Mouse (Mus musculus): ENCODE data around the gene 4930539E08Rik. TPM values are rescaled to one million over a fixed set of nuclear protein-coding genes. Genes with fewer than 3 reads are reported as not detected.

4930539E08Rik gene
- polyA plus RNA-seq, 1 experiment from 2014 or later: not detected

- ATAC-seq (ENCODE audit: low FRiP score): no peak
- H3K4me2 ChIP-seq (replicated peaks; ENCODE audit: low read depth, low read length): no peak overlapping the region
These were observed 38.8 kb downstream of the 4930539E08Rik start for GRCm38 (mm10) chr17:28876331-28876730.

DNA sequence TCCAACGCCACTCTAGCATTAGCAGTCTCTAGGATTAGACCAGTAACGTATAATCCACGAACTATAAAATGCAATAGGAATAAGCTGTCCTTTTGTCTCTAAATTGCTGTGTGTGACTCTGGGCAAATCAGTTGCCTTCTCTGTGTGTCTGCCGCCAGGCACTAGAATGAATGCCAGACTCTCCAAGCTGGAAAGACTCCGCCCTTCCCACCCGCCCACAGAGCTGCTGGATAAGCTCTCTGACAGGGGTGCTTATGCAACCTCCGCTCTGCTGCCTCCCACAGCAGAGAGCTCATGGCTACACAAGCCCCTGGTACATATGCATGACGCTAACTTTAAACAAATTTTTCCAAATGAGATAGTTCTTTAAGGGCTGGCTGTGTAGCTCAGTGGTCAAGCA lies 39.8 kb downstream of the 4930539E08Rik start:
- Histone ChIP-seq H3K4me3 (ENCODE audit: low read depth, low read length) (no peak overlapping the region), H3K36me3 (ENCODE audit: control insufficient read depth, insufficient read depth, low read length) (no peaks in the 10 kb centered on the region), H3K9me3 (ENCODE audit: control insufficient read depth, low read length) (no peaks in the 10 kb centered on the region), H3K4me2 (replicated peaks; ENCODE audit: low read depth, low read length) (no peak overlapping the region), H3K4me1 (replicated peaks; ENCODE audit: control insufficient read depth, insufficient read depth, low read length) (no peaks in the 10 kb centered on the region), H3K9ac (ENCODE audit: low read depth, low read length) (no peak overlapping the region), H3K27ac (ENCODE audit: low read depth, low read length) (no peak overlapping the region), H3K27me3 (ENCODE audit: control insufficient read depth, insufficient read depth, low read length) (no peaks in the 10 kb centered on the region; the same call in 1 of the 2 replicates)
- DNase-seq (ENCODE audit: low spot score) (no peak), ATAC-seq (ENCODE audit: low FRiP score) (no peak)
- 54% methylated on average over 8 of the region's 8 CpGs for WGBS

More at GRCm38 (mm10) chr17:28876331-28876730, 38.8 kb downstream of the 4930539E08Rik start:
- Histone ChIP-seq H3K27ac (ENCODE audit: low read depth, low read length) (no peak overlapping the region), H3K4me3 (ENCODE audit: low read depth, low read length) (no peak overlapping the region), H3K9ac (ENCODE audit: low read depth, low read length) (no peak overlapping the region), H3K9me3 (ENCODE audit: control insufficient read depth, low read length) (no peaks in the 10 kb centered on the region), H3K36me3 (ENCODE audit: control insufficient read depth, insufficient read depth, low read length) (no peaks in the 10 kb centered on the region), H3K4me1 (replicated peaks; ENCODE audit: control insufficient read depth, insufficient read depth, low read length) (no peaks in the 10 kb centered on the region), H3K27me3 (ENCODE audit: control insufficient read depth, insufficient read depth, low read length) (peaks cover 4% of the 10 kb centered on the region; the same call in 1 of the 2 replicates)
- DNase-seq (ENCODE audit: low spot score): no peak
- WGBS: 79% methylated on average over 5 of the region's 5 CpGs

DNA sequence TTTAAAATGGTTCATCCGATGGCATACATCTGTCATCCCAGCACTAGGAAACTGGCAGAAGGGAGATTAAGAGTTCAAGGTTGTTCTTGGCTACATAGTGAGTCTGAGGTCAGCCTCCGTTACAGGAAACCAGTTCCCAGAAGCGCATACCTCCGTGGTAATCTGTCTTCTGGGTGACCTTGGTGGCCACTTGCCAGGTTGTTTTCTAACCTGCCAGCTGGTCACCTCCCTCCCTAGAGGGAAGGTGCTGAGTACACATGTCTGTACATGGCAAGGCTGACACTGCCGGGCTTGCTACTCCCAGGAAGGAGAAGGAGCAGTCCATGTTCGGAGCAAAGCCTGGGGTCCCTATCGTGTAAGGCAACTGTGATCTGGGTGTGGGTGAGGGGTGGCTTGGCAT lies 40.3 kb downstream of the 4930539E08Rik start:
- no peak for ATAC-seq (ENCODE audit: low FRiP score)
- DNase-seq (ENCODE audit: low spot score): no peak
- no peaks in the 10 kb centered on the region for H3K9me3 ChIP-seq (ENCODE audit: control insufficient read depth, low read length)
- 79% methylated on average over 7 of the region's 7 CpGs for WGBS
- H3K4me3 ChIP-seq (ENCODE audit: low read depth, low read length): no peak overlapping the region
- H3K27ac ChIP-seq (ENCODE audit: low read depth, low read length): no peak overlapping the region
- no peaks in the 10 kb centered on the region for H3K36me3 ChIP-seq (ENCODE audit: control insufficient read depth, insufficient read depth, low read length)
- no peak overlapping the region for H3K4me2 ChIP-seq (replicated peaks; ENCODE audit: low read depth, low read length)
- no peaks in the 10 kb centered on the region for H3K27me3 ChIP-seq (ENCODE audit: control insufficient read depth, insufficient read depth, low read length)
- no peak overlapping the region for H3K9ac ChIP-seq (ENCODE audit: low read depth, low read length)
- H3K4me1 ChIP-seq (replicated peaks; ENCODE audit: control insufficient read depth, insufficient read depth, low read length): no peaks in the 10 kb centered on the region

DNA sequence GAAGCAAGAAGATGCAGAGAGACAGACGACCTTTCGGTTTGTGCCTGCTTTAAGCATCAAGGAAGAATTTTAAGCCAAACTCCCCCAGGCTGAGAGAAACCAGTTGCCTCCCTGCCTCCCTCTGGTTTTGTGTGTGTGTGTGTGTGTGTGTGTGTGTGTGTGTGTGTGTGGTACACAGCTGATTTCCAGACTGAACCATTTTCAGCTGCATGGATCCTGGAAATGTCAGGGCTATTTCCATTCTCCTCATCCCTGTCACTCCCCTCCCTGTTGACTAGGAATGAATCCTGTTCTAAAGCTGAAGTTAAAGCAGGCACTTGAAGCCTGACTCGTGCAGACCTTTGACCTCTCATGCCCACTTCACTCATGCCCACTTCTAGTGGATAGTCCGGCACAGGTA lies 40.9 kb downstream of the 4930539E08Rik start:
- no peak overlapping the region for H3K9ac ChIP-seq (ENCODE audit: low read depth, low read length)
- no peaks in the 10 kb centered on the region for H3K36me3 ChIP-seq (ENCODE audit: control insufficient read depth, insufficient read depth, low read length)
- ATAC-seq (ENCODE audit: low FRiP score) (no peak), DNase-seq (ENCODE audit: low spot score) (no peak)
- no peak overlapping the region for H3K4me2 ChIP-seq (replicated peaks; ENCODE audit: low read depth, low read length)
- H3K9me3 ChIP-seq (ENCODE audit: control insufficient read depth, low read length): no peaks in the 10 kb centered on the region
- H3K27ac ChIP-seq (ENCODE audit: low read depth, low read length): no peak overlapping the region
- H3K4me1 ChIP-seq (replicated peaks; ENCODE audit: control insufficient read depth, insufficient read depth, low read length): no peaks in the 10 kb centered on the region
- no peak overlapping the region for H3K4me3 ChIP-seq (ENCODE audit: low read depth, low read length)
- WGBS: 94% methylated on average over 4 of the region's 4 CpGs
- no peaks in the 10 kb centered on the region for H3K27me3 ChIP-seq (ENCODE audit: control insufficient read depth, insufficient read depth, low read length)

DNA sequence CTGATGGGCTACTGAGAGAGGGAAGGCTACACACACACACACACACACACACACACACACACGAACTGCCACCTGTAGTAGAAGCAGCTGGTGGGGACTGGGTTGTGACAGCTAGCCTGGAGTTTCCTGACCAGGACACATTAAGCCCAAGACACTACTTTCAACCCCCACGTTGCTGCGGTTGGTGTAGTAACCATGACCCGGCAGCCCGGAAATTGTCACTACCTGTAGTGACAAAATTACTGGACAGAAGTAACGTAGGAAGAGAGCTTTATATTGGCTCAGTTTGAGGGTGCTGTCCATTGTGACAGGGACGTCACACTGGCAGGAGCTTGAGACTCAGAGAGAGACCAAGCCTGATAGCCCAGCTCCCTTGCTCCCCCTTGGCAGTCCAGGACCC lies 42.8 kb downstream of the 4930539E08Rik start:
- no peak overlapping the region for H3K9ac ChIP-seq (ENCODE audit: low read depth, low read length)
- no peak for ATAC-seq (ENCODE audit: low FRiP score)
- H3K4me3 ChIP-seq (ENCODE audit: low read depth, low read length): no peak overlapping the region
- H3K27me3 ChIP-seq (ENCODE audit: control insufficient read depth, insufficient read depth, low read length): no peaks in the 10 kb centered on the region
- no peaks in the 10 kb centered on the region for H3K4me1 ChIP-seq (replicated peaks; ENCODE audit: control insufficient read depth, insufficient read depth, low read length)
- H3K9me3 ChIP-seq (ENCODE audit: control insufficient read depth, low read length): no peaks in the 10 kb centered on the region
- H3K27ac ChIP-seq (ENCODE audit: low read depth, low read length): no peak overlapping the region
- no peaks in the 10 kb centered on the region for H3K36me3 ChIP-seq (ENCODE audit: control insufficient read depth, insufficient read depth, low read length)
- DNase-seq (ENCODE audit: low spot score): no peak
- no peak overlapping the region for H3K4me2 ChIP-seq (replicated peaks; ENCODE audit: low read depth, low read length)
- 86% methylated on average over 7 of the region's 7 CpGs for WGBS

DNA sequence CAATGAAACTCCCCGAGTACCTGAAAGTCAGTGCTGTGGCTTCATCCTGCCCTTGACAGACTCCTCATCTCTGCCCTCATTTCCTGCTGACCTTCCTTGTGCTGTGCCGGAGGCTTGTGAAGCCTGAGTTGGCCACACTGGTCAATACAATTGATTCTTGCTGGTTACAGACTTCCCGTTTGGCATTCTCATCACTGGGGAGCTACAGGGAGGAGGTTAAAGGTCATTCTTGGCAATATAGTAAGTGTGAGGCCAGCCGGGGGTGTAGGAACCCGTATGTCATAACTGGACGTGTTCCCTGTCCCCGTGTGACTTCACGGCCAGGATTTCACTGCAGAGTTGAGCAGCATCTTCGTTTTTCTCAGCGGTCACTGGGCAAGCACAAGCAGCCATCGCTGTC lies 43.3 kb downstream of the 4930539E08Rik start:
- Histone ChIP-seq H3K27ac (ENCODE audit: low read depth, low read length) (no peak overlapping the region; the same call in 1 of the 2 replicates), H3K36me3 (ENCODE audit: control insufficient read depth, insufficient read depth, low read length) (no peaks in the 10 kb centered on the region), H3K9me3 (ENCODE audit: control insufficient read depth, low read length) (no peaks in the 10 kb centered on the region), H3K4me1 (replicated peaks; ENCODE audit: control insufficient read depth, insufficient read depth, low read length) (no peaks in the 10 kb centered on the region), H3K9ac (ENCODE audit: low read depth, low read length) (no peak overlapping the region), H3K4me2 (replicated peaks; ENCODE audit: low read depth, low read length) (no peak overlapping the region), H3K4me3 (ENCODE audit: low read depth, low read length) (no peak overlapping the region), H3K27me3 (ENCODE audit: control insufficient read depth, insufficient read depth, low read length) (no peaks in the 10 kb centered on the region)
- ATAC-seq (ENCODE audit: low FRiP score) (no peak), DNase-seq (ENCODE audit: low spot score) (no peak)
- WGBS: 76% methylated on average over 11 of the region's 11 CpGs

DNA sequence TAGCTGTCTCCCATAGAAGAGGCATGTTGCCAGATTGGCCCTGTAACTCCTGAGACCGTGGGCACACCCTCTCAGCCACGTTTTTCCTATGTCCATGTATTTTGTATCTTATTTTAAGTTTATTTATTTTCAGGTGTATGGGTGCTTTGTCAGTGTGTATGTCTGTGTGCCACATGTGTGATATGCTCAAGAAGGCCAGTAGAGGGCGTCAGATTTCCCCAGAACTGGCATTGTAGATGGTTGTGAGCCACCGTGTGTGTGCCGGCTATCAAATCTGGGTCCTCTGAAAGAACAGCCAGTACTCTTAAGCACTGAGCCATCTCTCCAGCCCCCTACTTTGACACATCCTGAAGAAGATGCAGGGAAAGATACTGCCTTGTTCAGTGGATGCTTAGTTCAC lies 44.7 kb downstream of the 4930539E08Rik start:
- no peaks in the 10 kb centered on the region for H3K4me1 ChIP-seq (replicated peaks; ENCODE audit: control insufficient read depth, insufficient read depth, low read length)
- H3K4me2 ChIP-seq (replicated peaks; ENCODE audit: low read depth, low read length): no peak overlapping the region
- H3K9me3 ChIP-seq (ENCODE audit: control insufficient read depth, low read length): no peaks in the 10 kb centered on the region
- no peaks in the 10 kb centered on the region for H3K27me3 ChIP-seq (ENCODE audit: control insufficient read depth, insufficient read depth, low read length)
- peak overlapping the region; percentile 27; the same call in 1 of the 2 replicates for H3K27ac ChIP-seq (ENCODE audit: low read depth, low read length)
- H3K9ac ChIP-seq (ENCODE audit: low read depth, low read length): no peak overlapping the region
- 72% methylated on average over 5 of the region's 5 CpGs for WGBS
- H3K4me3 ChIP-seq (ENCODE audit: low read depth, low read length): no peak overlapping the region
- no peak for ATAC-seq (ENCODE audit: low FRiP score)
- H3K36me3 ChIP-seq (ENCODE audit: control insufficient read depth, insufficient read depth, low read length): no peaks in the 10 kb centered on the region
- no peak for DNase-seq (ENCODE audit: low spot score)

DNA sequence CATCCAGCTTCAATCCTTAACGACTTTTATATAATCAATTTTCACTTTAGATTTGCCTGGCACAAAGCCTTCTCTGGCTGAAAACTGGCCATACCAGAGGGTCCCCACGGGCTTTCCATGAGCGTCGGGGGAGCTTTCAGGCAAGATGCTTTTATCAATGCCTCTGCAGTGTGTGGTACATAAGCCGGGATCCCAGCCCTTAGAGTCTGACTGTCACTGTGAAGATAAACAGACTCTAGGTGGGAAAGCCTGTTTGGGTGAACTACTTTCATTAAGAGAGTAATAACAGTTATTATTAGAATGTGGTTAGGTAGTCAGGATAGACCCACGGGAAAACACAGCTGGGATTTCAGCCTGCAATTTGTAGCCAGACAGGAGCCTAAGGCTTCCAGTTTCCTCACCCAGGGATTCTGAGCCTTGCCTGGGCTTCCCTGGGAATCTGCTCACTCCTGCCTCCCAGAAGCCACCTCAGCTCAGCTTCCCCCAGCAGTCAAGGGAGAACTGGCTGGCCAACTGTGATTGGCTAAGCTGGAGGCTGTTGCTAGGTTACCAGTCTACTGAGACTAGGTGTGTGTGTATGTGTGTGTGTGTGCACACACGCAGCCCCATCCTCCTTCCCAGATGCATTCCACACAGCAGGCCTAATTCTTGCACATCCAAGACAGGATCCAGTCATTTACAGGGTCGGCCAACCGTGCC lies 45.6 kb downstream of the 4930539E08Rik start:
- Histone ChIP-seq H3K4me1 (replicated peaks; ENCODE audit: control insufficient read depth, insufficient read depth, low read length) (no peaks in the 10 kb centered on the region), H3K9ac (ENCODE audit: low read depth, low read length) (no peak overlapping the region), H3K27me3 (ENCODE audit: control insufficient read depth, insufficient read depth, low read length) (no peaks in the 10 kb centered on the region), H3K9me3 (ENCODE audit: control insufficient read depth, low read length) (no peaks in the 10 kb centered on the region), H3K4me2 (replicated peaks; ENCODE audit: low read depth, low read length) (no peak overlapping the region), H3K27ac (ENCODE audit: low read depth, low read length) (peak overlapping the region; percentile 27), H3K36me3 (ENCODE audit: control insufficient read depth, insufficient read depth, low read length) (no peaks in the 10 kb centered on the region), H3K4me3 (ENCODE audit: low read depth, low read length) (no peak overlapping the region)
- peak; percentile 82 for ATAC-seq (ENCODE audit: low FRiP score)
- DNase-seq (ENCODE audit: low spot score): peak; percentile 57
- 69% methylated on average over 9 of the region's 9 CpGs for WGBS

- no peaks in the 10 kb centered on the region for H3K9me3 ChIP-seq (ENCODE audit: control insufficient read depth, low read length)
- ATAC-seq (ENCODE audit: low FRiP score): no peak
- H3K27me3 ChIP-seq (ENCODE audit: control insufficient read depth, insufficient read depth, low read length): no peaks in the 10 kb centered on the region
These were observed 47.7 kb downstream of the 4930539E08Rik start for GRCm38 (mm10) chr17:28867381-28867780.

More at GRCm38 (mm10) chr17:28867381-28867780, 47.7 kb downstream of the 4930539E08Rik start:
- no peak overlapping the region for H3K4me3 ChIP-seq (ENCODE audit: low read depth, low read length)
- H3K4me1 ChIP-seq (replicated peaks; ENCODE audit: control insufficient read depth, insufficient read depth, low read length): no peaks in the 10 kb centered on the region
- H3K9ac ChIP-seq (ENCODE audit: low read depth, low read length): no peak overlapping the region
- no peak overlapping the region for H3K4me2 ChIP-seq (replicated peaks; ENCODE audit: low read depth, low read length)
- no peak for DNase-seq (ENCODE audit: low spot score)
- WGBS: 92% methylated on average over 4 of the region's 4 CpGs
- H3K27ac ChIP-seq (ENCODE audit: low read depth, low read length): no peak overlapping the region
- H3K36me3 ChIP-seq (ENCODE audit: control insufficient read depth, insufficient read depth, low read length): no peaks in the 10 kb centered on the region

Measured in hindbrain, embryonic 11.5 days (tissue).